Mouse (Mus musculus) thymus, postnatal 36 days (tissue): ENCODE results near the gene Afap1l2.
A peak's percentile ranks its signal among the peaks of the same experiment; 100 is the strongest.

Experiments used
- DNase-seq, 2 experiments: peaks; one replicate each; pipeline ENCODE4 v3.0.0; 2022; ENCODE audit warnings: mixed read lengths in 2 of 2

Afap1l2 gene

DNA sequence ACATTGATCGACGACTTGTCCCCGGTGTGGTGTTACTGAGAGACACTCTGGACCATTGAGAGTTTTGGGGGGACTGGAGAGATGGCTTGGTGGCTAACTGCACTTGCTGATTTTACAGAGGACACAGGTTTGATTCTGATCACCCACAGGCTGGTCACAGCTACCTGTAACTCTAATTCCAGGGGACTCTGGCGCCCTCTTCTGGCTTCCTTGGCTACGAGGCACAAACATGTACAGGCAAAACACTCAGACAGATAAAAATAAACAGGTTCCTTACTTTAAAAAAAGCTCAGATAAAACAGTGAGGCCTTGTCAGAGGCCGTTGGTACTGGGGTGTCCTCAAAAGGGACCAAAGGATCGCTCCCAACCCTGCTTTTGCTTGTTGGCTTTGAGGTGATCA, 72.3 kb downstream of the Afap1l2 start:
- DNase-seq, result peak in 1 of 2 experiments; percentile 9

DNA sequence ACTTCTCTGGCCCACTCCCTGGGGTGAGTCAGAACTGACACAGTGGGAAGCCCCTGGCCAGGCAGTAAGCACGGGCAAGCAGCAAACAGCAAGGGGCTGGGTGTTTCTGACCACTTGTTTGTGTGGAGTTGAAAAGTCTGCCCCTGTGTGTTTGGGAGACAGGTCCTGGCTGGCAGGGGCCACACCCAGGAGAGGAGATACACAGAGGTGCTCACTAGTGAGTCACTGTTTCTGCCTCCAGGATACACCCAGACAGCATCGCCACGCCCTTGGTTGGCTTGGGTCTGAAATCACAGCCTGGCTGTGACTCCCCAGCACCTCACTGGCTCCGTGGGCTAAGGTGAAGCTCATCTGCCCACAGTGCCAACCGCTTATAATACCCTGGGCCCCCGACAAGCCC, 72.9 kb downstream of the Afap1l2 start:
- DNase-seq, result no peak

DNA sequence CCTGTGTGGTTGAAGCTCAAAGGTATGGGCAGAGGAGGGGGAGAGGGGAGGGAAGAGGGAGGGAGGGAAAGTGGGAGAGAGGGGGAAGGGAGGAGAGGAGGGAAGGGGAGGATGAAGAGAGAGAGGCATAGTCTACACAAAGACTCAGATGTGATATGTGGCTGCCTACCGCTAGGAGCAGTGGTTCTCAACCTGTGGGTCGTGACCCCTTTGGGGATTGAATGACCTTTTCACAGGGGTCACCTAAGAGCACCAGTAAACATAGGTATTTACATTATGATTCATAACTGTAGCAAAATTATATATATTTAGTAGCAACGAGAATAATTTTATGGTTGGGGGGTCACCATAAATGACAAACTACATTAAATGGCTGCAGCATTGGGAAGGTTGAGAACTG, 74.2 kb downstream of the Afap1l2 start:
- DNase-seq, result no peak

- DNase-seq, result no peak
These were observed 78.0 kb downstream of the Afap1l2 start for GRCm38 (mm10) chr19:56930029-56930428.

GRCm38 (mm10) chr19:56929392-56929791, 78.6 kb downstream of the Afap1l2 start:
- no peak for DNase-seq

GRCm38 (mm10) chr19:56921744-56922143, 86.3 kb downstream of the Afap1l2 start:
- no peak for DNase-seq

DNA sequence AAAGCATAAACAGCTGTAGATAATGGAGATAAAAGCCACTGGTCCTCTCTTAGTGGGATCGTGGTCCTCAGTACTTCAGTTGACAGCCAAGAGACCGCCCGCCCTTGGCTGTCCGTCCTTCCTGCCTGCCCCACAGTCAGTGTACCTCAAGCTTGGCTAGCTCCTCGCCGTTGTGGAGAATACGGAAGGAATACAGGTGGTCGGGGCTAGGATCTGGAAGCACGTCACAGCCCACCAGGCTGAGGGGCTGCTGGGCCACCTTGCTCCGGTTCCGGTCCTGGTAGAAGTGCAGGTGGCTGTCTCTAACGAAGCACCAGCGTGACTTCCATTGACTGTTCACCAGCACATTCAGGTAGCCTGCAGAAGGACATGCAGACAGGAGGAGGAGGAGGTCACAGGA, 87.8 kb downstream of the Afap1l2 start:
- no peak for DNase-seq

- peak; percentile 15 to 46 for DNase-seq
These were observed 88.4 kb downstream of the Afap1l2 start for GRCm38 (mm10) chr19:56919628-56920027.

DNA sequence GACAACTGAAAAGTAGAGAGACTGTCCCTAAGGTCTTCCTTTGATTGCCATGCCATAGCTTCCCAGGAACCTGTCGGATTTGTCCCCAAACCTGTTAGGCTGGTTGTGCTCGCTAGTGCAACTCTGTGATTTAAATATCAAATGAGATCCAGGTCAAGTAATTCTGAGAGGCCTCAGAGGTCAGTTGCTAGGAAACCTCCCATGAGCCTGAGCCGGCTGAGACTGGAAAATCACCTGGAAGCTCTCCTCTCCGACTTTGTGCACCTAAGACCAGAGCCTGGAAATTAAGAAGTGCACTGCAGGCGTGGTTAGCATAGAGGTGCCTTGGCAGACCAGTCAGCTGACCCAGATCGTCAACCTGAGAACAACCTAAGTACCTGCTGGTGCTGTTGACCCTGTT, 92.9 kb downstream of the Afap1l2 start:
- DNase-seq, result no peak

DNA sequence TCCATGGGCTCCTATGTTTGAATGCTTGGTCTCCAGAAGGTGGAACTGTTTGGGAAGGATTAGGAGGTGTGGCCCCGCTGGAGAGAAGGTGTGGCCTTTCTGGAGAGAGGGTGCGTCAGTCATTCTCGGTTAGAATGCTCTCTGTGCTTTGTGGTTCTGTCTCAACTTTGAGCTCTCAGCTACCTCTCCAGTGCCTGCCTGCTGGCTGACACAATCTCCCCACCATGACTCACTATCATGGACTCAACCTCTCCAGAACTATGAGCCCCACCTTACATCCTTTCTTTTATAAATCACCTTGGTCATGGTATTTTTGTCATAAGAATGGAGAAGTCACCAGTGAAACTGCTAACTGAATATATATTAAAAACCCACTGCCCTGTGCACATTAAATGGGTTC, 93.4 kb downstream of the Afap1l2 start:
- no peak for DNase-seq

- DNase-seq, result no peak
These were observed 94.3 kb downstream of the Afap1l2 start for GRCm38 (mm10) chr19:56913761-56914160.

DNA sequence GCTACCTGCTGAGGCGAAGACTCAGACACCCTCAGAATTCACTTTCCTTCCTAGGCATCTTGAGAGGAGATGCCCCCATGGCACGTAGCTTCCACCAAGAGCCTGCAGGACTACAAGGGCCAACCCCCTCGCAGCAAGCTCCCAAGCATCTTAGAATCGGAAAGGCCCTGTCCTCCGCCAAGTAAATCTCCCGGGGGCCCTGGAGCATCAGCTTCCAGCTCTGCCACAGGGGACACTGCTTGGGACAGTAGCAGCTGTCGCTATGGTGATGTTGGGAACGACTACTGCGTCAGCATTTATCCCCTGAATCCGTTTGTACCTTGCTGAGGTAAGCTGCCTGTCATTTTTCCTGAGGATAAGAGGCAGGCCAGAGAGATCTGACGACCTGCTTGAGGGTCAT, 97.5 kb downstream of the Afap1l2 start:
- no peak for DNase-seq

- DNase-seq, result peak in 1 of 2 experiments; percentile 10
These were observed 99.4 kb downstream of the Afap1l2 start for GRCm38 (mm10) chr19:56908472-56909270.

DNA sequence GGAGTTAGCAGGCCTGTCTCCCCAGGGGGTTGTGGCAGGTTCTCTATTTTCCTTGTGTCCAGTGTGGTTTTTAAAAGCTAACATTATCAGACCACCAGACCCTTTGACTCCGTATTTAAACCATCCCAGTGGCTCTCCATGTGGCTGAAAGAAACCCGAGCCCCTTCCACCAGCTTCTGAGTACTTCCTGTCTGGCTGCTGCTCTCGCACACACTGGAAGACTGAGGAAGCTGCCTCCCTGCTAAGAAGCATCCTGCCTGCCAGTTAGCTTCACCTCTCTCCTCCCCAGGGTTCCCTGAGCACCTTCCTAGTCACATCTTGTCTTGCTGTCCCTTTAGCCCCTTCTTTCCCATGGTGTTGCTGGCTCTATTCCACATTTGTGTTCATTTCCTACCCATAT, 100.2 kb downstream of the Afap1l2 start:
- DNase-seq, result no peak

DNA sequence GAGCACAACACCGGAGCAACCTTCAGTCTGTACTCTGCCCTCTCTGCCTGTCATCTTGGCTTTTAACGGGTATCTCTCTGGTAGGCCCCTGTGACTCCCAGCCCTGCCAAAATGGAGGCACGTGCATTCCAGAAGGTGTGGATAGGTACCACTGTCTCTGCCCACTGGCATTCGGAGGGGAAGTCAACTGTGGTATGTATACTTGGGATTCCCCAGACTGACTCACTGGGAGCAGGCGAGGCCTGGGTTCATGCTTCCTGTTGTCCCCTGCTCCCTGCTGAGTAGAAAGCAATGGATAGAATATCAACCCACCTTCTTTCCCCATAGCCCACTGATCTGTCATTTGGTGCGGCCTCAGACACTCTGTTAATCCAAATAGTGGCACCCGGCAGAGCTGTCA, 102.6 kb downstream of the Afap1l2 start:
- no peak for DNase-seq

- DNase-seq, result no peak
These were observed 103.9 kb downstream of the Afap1l2 start for GRCm38 (mm10) chr19:56904095-56904494.

GRCm38 (mm10) chr19:56897654-56898053, 110.4 kb downstream of the Afap1l2 start:
- no peak for DNase-seq

GRCm38 (mm10) chr19:56893326-56893725, 114.7 kb downstream of the Afap1l2 start:
- DNase-seq, result no peak

DNA sequence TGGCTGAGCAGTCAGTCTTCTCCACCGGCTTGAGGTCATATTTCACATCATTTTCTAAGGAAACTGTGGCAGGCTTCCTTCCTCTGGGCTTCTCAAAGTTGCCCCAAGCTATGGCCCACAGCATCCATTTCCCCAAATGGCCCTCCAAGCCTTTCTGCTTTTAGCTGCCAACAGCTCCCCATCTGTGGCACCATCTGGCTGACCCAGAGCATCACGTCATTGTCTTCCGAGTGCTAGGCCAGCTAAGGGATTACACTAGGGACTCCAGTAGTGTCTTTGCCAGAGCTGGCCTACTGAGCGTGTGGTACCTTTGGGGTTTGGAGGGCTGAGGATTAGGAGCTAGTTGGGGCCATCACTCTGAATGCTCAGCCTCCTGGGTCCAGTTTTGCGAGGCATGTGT, 115.4 kb downstream of the Afap1l2 start:
- no peak for DNase-seq

- DNase-seq, result no peak
These were observed 116.6 kb downstream of the Afap1l2 start for GRCm38 (mm10) chr19:56891438-56891837.

DNA sequence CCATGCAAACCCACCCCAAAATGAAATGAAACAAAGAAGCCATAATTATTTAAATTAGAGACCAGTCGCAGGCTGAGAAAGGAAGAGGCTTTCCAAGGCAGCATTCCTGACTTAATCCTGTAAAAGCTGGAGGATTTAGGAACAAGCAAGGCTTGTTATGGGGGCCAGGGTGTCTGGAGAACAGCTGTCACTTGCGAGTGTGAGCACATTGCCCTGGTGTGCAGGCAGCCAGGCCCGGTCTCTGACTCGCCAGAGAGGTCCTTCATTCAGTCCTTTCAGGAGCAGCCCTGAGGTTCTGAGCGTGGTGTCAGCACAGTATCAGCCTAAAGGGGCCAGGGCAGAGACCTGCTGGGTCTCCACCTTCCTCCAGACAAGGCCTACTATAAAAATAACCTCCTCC, 119.4 kb downstream of the Afap1l2 start:
- DNase-seq, result no peak

GRCm38 (mm10) chr19:56887879-56888278, 120.1 kb downstream of the Afap1l2 start:
- no peak for DNase-seq

DNA sequence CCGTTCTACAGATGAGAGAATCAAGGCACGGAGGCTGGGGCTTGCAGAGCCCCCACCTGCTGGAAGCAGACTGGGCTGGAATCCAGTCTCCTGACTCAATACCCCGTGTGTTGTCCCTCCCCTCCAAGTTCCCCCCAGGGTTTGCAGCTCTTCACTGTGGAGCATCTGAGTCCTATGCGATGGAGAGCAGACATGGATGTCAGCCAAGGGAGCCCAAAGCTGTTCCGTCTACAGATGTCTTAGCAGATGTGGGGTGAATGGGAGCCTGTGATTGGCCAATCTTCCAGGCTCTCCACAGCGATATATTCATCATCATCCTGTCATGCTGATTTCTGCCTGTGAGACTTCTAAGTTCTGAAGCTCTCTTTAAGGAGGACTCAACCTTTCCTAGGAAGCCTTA, 130.7 kb downstream of the Afap1l2 start:
- DNase-seq, result no peak

GRCm38 (mm10) chr19:56874601-56875315, 133.3 kb downstream of the Afap1l2 start:
- DNase-seq, result no peak
